Mouse (Mus musculus): Measurements from ENCODE around the gene Mecom.

The Mecom gene

GRCm38 (mm10) chr3:29997068-29997467 lies 550.7 kb downstream of the Mecom start:
- DNase-seq (ENCODE audit: extremely low spot score, low read depth, low spot score) = no peak

- no peak for DNase-seq (ENCODE audit: extremely low spot score, low read depth, low spot score)
Measured at GRCm38 (mm10) chr3:29993346-29993745, 554.5 kb downstream of the Mecom start.

- DNase-seq (ENCODE audit: extremely low spot score, low read depth, low spot score) = no peak
Measured at GRCm38 (mm10) chr3:29991523-29991922, 556.3 kb downstream of the Mecom start.

GRCm38 (mm10) chr3:29984431-29984830 lies 563.4 kb downstream of the Mecom start:
- DNase-seq (ENCODE audit: extremely low spot score, low read depth, low spot score) = no peak

- DNase-seq (ENCODE audit: extremely low spot score, low read depth, low spot score) = no peak
Measured at GRCm38 (mm10) chr3:29981259-29981910, 566.4 kb downstream of the Mecom start.

GRCm38 (mm10) chr3:29980531-29980930 lies 567.3 kb downstream of the Mecom start:
- no peak for DNase-seq (ENCODE audit: extremely low spot score, low read depth, low spot score)

GRCm38 (mm10) chr3:29976580-29976979 lies 571.2 kb downstream of the Mecom start:
- no peak for DNase-seq (ENCODE audit: extremely low spot score, low read depth, low spot score)

- DNase-seq (ENCODE audit: extremely low spot score, low read depth, low spot score) = no peak
Measured at GRCm38 (mm10) chr3:29968433-29968949, 579.3 kb downstream of the Mecom start.

GRCm38 (mm10) chr3:29963953-29964352 lies 583.9 kb downstream of the Mecom start:
- DNase-seq (ENCODE audit: extremely low spot score, low read depth, low spot score) = no peak

GRCm38 (mm10) chr3:29963447-29963846 lies 584.4 kb downstream of the Mecom start:
- DNase-seq (ENCODE audit: extremely low spot score, low read depth, low spot score) = no peak

- no peak for DNase-seq (ENCODE audit: extremely low spot score, low read depth, low spot score)
Measured at GRCm38 (mm10) chr3:29959051-29959450, 588.8 kb downstream of the Mecom start.

GRCm38 (mm10) chr3:29957365-29958236 lies 590.2 kb downstream of the Mecom start:
- DNase-seq (ENCODE audit: extremely low spot score, low read depth, low spot score) = no peak

GRCm38 (mm10) chr3:29953269-29953668 lies 594.5 kb downstream of the Mecom start:
- no peak for DNase-seq (ENCODE audit: extremely low spot score, low read depth, low spot score)

GRCm38 (mm10) chr3:29950853-29951252 lies 597.0 kb downstream of the Mecom start:
- DNase-seq (ENCODE audit: extremely low spot score, low read depth, low spot score) = no peak

- DNase-seq (ENCODE audit: extremely low spot score, low read depth, low spot score) = no peak
Measured at GRCm38 (mm10) chr3:29903596-29904308, 644.1 kb downstream of the Mecom start.

All from hindlimb bud, embryonic 11.5 days (tissue).